Mouse (Mus musculus): ENCODE data around the gene Cacna1d. TPM values are rescaled to one million over a fixed set of nuclear protein-coding genes. Genes with fewer than 3 reads are reported as not detected.
A peak's percentile ranks its signal among the peaks of the same experiment; 100 is the strongest.

The Cacna1d gene
- polyA plus RNA-seq, 1 experiment from 2014 or later: 3.0 TPM

DNA sequence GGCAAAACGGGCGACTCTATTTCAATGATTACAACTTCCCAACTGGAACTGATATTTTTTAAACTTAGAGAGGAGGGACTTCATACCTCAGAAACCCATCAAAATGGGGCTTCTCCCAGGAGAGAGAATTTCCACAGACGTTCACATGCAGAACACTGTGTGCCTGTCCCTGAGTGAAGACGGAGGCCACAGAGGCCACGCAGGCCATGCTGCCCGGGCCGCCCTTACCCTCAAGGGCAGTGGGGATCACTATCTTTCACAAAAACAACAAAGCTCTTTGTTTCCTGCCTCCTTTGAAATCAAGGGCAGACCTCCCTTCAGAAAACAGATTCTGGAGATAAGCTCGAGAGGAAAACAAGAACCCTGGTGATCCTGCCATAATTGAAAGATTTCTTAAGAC lies 164.2 kb downstream of the Cacna1d start:
- no peak for TF ChIP-seq CTCF (IDR thresholded peaks at IDR 0.05; ENCODE audit: low read depth)
- WGBS: 31% methylated on average over 8 of the region's 8 CpGs
- DNase-seq (ENCODE audit: low spot score) (no peak), ATAC-seq (replicated peaks; ENCODE audit: low FRiP score, low read depth) (no peak)
- Histone ChIP-seq H3K4me3 (replicated peaks; ENCODE audit: low read depth, low read length) (no peak overlapping the region), H3K9me3 (replicated peaks; ENCODE audit: low read length) (no peaks in the 10 kb centered on the region), H3K36me3 (ENCODE audit: insufficient read depth, low read length) (no peaks in the 10 kb centered on the region), H3K4me2 (ENCODE audit: low read length) (no peak overlapping the region), H3K4me1 (replicated peaks; ENCODE audit: insufficient read depth, low read length) (0 out of 2 replicates have a peak, but pooled peaks cover 3% of the 10 kb centered on the region), H3K27ac (no peak overlapping the region), H3K27me3 (ENCODE audit: insufficient read depth, low read length) (no peaks in the 10 kb centered on the region), H3K9ac (ENCODE audit: low read depth, low read length) (no peak overlapping the region)

DNA sequence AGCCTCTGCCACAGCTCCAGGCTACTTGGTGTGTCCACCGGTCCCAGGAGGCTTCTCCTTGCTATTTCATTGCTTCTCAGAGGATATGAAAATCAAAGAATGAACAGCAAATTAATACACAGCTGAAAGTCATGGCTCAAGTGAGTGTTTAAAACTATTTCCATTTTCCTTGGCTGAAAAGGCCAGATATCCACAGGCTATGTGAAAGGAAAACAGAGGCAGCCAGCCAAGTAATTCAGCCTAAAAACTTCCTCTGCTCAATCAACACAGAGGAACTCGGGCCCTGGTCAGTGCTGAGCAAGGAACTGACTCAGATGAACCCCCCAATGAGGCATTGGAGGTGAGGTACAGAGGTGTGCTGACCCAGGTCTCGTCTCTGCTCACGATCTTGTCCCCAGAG lies 165.0 kb downstream of the Cacna1d start:
- H3K4me1 ChIP-seq (replicated peaks; ENCODE audit: insufficient read depth, low read length): 0 out of 2 replicates have a peak, but pooled peaks cover 3% of the 10 kb centered on the region
- H3K9me3 ChIP-seq (replicated peaks; ENCODE audit: low read length): no peaks in the 10 kb centered on the region
- H3K4me2 ChIP-seq (ENCODE audit: low read length): no peak overlapping the region
- no peaks in the 10 kb centered on the region for H3K36me3 ChIP-seq (ENCODE audit: insufficient read depth, low read length)
- no peak for ATAC-seq (replicated peaks; ENCODE audit: low FRiP score, low read depth)
- DNase-seq (ENCODE audit: low spot score): peak; percentile 52
- no peak overlapping the region for H3K4me3 ChIP-seq (replicated peaks; ENCODE audit: low read depth, low read length)
- H3K27me3 ChIP-seq (ENCODE audit: insufficient read depth, low read length): no peaks in the 10 kb centered on the region
- no peak overlapping the region for H3K9ac ChIP-seq (ENCODE audit: low read depth, low read length)
- 48% methylated on average over 4 of the region's 4 CpGs for WGBS
- H3K27ac ChIP-seq: no peak overlapping the region
- TF ChIP-seq CTCF (IDR thresholded peaks at IDR 0.05; ENCODE audit: low read depth): no peak

DNA sequence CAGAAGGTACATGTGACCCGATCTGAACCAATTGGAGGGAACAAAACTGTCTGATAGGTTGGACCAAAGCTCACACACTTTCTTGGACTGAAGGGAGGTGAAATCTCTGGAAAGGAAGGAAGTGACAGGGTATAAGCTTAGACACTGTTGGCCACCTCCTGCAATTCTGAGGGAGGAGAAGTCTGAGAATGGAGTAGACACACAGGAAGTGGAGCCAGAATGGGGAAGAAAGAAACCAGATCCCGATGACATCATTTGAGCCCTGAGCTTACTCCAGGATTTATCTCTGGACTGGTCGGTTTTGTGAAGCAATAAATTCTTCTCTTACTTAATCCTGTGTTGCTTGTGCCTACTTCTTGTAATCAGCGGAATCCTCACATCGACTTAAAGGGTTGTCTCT lies 166.3 kb downstream of the Cacna1d start:
- WGBS: 67% methylated on average over 5 of the region's 5 CpGs
- DNase-seq (ENCODE audit: low spot score) (no peak), ATAC-seq (replicated peaks; ENCODE audit: low FRiP score, low read depth) (no peak; the same call in 1 of the 2 replicates)
- Histone ChIP-seq H3K9ac (ENCODE audit: low read depth, low read length) (no peak overlapping the region), H3K27me3 (ENCODE audit: insufficient read depth, low read length) (no peaks in the 10 kb centered on the region), H3K4me3 (replicated peaks; ENCODE audit: low read depth, low read length) (no peak overlapping the region), H3K9me3 (replicated peaks; ENCODE audit: low read length) (no peaks in the 10 kb centered on the region), H3K36me3 (ENCODE audit: insufficient read depth, low read length) (no peaks in the 10 kb centered on the region), H3K27ac (no peak overlapping the region), H3K4me1 (replicated peaks; ENCODE audit: insufficient read depth, low read length) (0 out of 2 replicates have a peak, but pooled peaks cover 3% of the 10 kb centered on the region), H3K4me2 (ENCODE audit: low read length) (no peak overlapping the region)
- TF ChIP-seq CTCF (IDR thresholded peaks at IDR 0.05; ENCODE audit: low read depth): no peak

DNA sequence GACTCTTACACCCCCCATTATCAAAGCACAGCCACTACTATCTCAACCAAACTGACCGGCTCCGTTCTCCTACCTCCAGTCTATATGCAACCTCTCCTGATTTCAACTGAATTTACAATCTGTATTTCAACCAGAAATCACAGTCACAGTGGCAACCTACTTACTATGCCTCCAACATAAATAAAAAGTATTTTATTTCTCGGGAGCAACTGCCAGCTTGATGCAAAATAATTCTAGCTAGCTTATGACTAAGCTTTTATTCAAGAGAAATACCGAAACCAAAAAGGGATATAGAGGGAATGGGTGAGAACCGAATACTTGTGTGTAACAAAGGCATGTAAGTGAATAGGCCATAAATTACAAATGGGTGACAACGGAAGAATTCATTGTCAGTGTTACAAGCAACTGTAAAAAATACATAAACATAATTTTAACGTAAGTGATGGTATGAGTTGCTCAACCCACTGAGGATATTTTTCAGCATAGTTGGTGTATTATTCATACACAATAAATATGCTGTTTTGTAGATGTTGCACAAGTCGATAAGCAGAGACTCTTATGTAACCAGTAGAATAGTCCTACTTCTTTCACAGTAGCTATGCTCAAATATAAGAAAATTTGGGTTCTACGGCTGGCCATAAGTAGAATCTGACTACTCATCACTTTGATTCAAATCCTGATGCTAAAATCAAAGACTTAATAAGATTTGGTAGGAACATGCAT lies 172.4 kb downstream of the Cacna1d start:
- no peak for DNase-seq (ENCODE audit: low spot score)
- Histone ChIP-seq H3K4me2 (ENCODE audit: low read length) (no peak overlapping the region), H3K4me3 (replicated peaks; ENCODE audit: low read depth, low read length) (no peak overlapping the region), H3K36me3 (ENCODE audit: insufficient read depth, low read length) (no peaks in the 10 kb centered on the region), H3K9ac (ENCODE audit: low read depth, low read length) (no peak overlapping the region), H3K4me1 (replicated peaks; ENCODE audit: insufficient read depth, low read length) (no peaks in the 10 kb centered on the region), H3K9me3 (replicated peaks; ENCODE audit: low read length) (no peaks in the 10 kb centered on the region), H3K27ac (no peak overlapping the region), H3K27me3 (ENCODE audit: insufficient read depth, low read length) (no peaks in the 10 kb centered on the region)
- ATAC-seq (replicated peaks; ENCODE audit: low FRiP score, low read depth): no peak
- WGBS: 82% methylated on average over 9 of the region's 9 CpGs
- TF ChIP-seq CTCF (IDR thresholded peaks at IDR 0.05; ENCODE audit: low read depth): no peak

DNA sequence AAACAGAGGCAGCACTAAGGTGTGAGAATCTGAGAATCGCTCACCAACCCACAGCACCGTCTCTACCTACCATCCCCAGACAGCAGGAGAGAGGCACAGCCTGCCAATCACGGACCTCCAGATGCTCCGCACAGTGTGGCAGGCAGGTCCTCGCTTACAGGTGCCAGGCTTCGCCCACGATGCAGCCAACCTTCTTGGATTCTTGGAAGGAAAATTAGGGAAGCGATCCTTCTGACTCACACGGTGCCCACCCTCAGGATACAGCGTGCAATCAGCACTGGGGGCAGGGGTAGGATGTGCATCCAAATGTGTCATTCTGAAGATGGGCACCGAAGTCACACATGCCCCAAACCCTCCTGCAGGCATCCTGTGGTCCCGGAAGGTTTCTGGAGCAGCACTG lies 173.0 kb downstream of the Cacna1d start:
- H3K27ac ChIP-seq: no peak overlapping the region
- H3K9me3 ChIP-seq (replicated peaks; ENCODE audit: low read length): no peaks in the 10 kb centered on the region
- no peak overlapping the region for H3K9ac ChIP-seq (ENCODE audit: low read depth, low read length)
- no peaks in the 10 kb centered on the region for H3K27me3 ChIP-seq (ENCODE audit: insufficient read depth, low read length)
- no peak for ATAC-seq (replicated peaks; ENCODE audit: low FRiP score, low read depth)
- DNase-seq (ENCODE audit: low spot score): no peak
- H3K4me1 ChIP-seq (replicated peaks; ENCODE audit: insufficient read depth, low read length): no peaks in the 10 kb centered on the region
- H3K4me2 ChIP-seq (ENCODE audit: low read length): no peak overlapping the region
- WGBS: 90% methylated on average over 12 of the region's 12 CpGs
- H3K4me3 ChIP-seq (replicated peaks; ENCODE audit: low read depth, low read length): no peak overlapping the region
- no peak for TF ChIP-seq CTCF (IDR thresholded peaks at IDR 0.05; ENCODE audit: low read depth)
- H3K36me3 ChIP-seq (ENCODE audit: insufficient read depth, low read length): no peaks in the 10 kb centered on the region

DNA sequence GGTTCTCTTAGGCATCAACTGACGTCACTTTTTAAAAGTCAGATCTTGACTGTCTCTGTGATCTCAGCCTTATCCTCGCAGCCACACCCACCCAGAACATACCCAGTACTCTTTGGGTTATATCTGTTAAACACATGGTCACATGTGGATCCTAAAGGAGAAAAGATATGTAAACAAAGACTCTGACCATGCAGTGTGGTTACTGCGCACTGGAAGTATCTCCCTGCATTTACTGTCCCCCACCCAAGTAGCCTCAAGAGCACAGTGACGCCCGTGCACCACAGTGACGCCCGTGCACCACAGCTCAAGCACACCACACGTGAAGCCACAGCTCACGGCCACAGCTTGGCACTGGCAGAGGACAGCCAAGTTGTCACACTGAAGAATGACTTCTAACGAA lies 173.6 kb downstream of the Cacna1d start:
- H3K4me2 ChIP-seq (ENCODE audit: low read length): no peak overlapping the region
- ATAC-seq (replicated peaks; ENCODE audit: low FRiP score, low read depth) (no peak), DNase-seq (ENCODE audit: low spot score) (no peak)
- no peak overlapping the region for H3K4me3 ChIP-seq (replicated peaks; ENCODE audit: low read depth, low read length)
- no peaks in the 10 kb centered on the region for H3K36me3 ChIP-seq (ENCODE audit: insufficient read depth, low read length)
- no peak for TF ChIP-seq CTCF (IDR thresholded peaks at IDR 0.05; ENCODE audit: low read depth)
- no peak overlapping the region for H3K9ac ChIP-seq (ENCODE audit: low read depth, low read length)
- no peaks in the 10 kb centered on the region for H3K4me1 ChIP-seq (replicated peaks; ENCODE audit: insufficient read depth, low read length)
- no peak overlapping the region for H3K27ac ChIP-seq
- 82% methylated on average over 10 of the region's 10 CpGs for WGBS
- no peaks in the 10 kb centered on the region for H3K27me3 ChIP-seq (ENCODE audit: insufficient read depth, low read length)
- no peaks in the 10 kb centered on the region for H3K9me3 ChIP-seq (replicated peaks; ENCODE audit: low read length)

Measured in kidney, postnatal 0 days (tissue).